Mouse (Mus musculus) lung, embryonic 16.5 days (tissue): Measurements from ENCODE around the gene Tjap1. TPM values are rescaled to one million over a fixed set of nuclear protein-coding genes. Genes with fewer than 3 reads are reported as not detected.
A peak's percentile ranks its signal among the peaks of the same experiment; 100 is the strongest.

ENCODE experiments used
- ATAC-seq: fragments of 200-750 bp; cut with Nextera tagmentation; 2 replicates; pipeline ENCODE4 v1.8.0; 2017; ENCODE audit warnings: low read depth, mild to moderate bottlenecking, moderate library complexity
- H3K27ac ChIP-seq: fragments of 300-500 bp; sonication (generic); 2 replicates; pipeline ENCODE4 v1.5.1; 2014; ENCODE audit warnings: mild to moderate bottlenecking, control low read depth, low read length
- H3K27me3 ChIP-seq: fragments of 300-500 bp; sonication (generic); 2 replicates; pipeline ENCODE4 v1.6.1; 2014; ENCODE audit warnings: low read depth, low read length, mixed read lengths; ENCODE audit not compliant: control insufficient read depth, insufficient read depth
- H3K36me3 ChIP-seq: fragments of 300-500 bp; sonication (generic); 2 replicates; pipeline ENCODE4 v1.6.1; 2014; ENCODE audit warnings: low read length; ENCODE audit not compliant: control insufficient read depth, insufficient read depth
- H3K4me1 ChIP-seq: fragments of 300-500 bp; sonication (generic); replicated peaks from 2 replicates; pipeline ENCODE4 v1.6.1; 2014; ENCODE audit warnings: low read length, mixed read lengths; ENCODE audit not compliant: control insufficient read depth, insufficient read depth
- H3K4me2 ChIP-seq: fragments of 300-500 bp; sonication (generic); 2 replicates; pipeline ENCODE4 v1.6.1; 2014; ENCODE audit warnings: low read depth, low read length, control low read depth
- H3K4me3 ChIP-seq: fragments of 300-500 bp; sonication (generic); 2 replicates; pipeline ENCODE4 v1.5.1; 2014; ENCODE audit warnings: mild to moderate bottlenecking, low read length, control low read depth
- H3K9ac ChIP-seq: fragments of 300-500 bp; sonication (generic); 2 replicates; pipeline ENCODE4 v1.6.1; 2014; ENCODE audit warnings: low read length, control low read depth
- H3K9me3 ChIP-seq: fragments of 300-500 bp; sonication (generic); 2 replicates; pipeline ENCODE4 v1.6.1; 2016; ENCODE audit warnings: low read length; ENCODE audit not compliant: control insufficient read depth
- WGBS: fragments of 180-500 bp; shearing (Covaris S2); extraction: QIAGEN DNeasy Blood & Tissue Kit; methylation state at CpG from one replicate; pipeline ENCODE4 v1.1.7; 2014; 5-methylcytosine and 5-hydroxymethylcytosine counted together
- polyA plus RNA-seq: library from polyadenylated mRNA; unstranded; fragments of >200 nt; fragmentation: Nextera tagmentation; extraction: Ambion mirVana; gene quantifications from 2 replicates; pipeline ENCODE4 v1.2.1, GENCODE M21; 2015

Gene Tjap1
- polyA plus RNA-seq, 1 experiment from 2014 or later, result 39.1 TPM

DNA sequence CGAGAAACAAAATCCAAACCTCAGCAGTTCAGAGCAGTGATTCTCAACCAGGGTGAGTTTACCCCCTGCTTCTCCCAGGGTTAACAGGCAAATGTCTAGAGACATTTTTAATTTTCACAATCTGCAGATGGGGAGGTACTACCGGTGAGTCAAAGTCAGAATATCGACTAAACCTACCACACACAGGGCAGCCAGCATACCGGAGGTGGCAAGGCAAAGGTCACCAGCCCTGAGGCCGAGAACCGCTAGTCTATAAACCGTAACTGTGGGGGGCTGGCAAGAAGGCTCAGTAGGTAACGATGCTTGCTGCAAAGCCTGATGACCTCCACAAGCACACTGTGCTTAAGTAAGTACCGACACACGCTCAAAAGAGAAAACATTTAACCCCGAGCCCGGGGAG, 17.3 kb downstream of the Tjap1 start:
- Histone ChIP-seq H3K9ac (peak overlapping the region; percentile 31; the same call in 1 of the 2 replicates), H3K27ac (peak overlapping the region; percentile 86), H3K9me3 (no peaks in the 10 kb centered on the region), H3K36me3 (peaks cover 24% of the 10 kb centered on the region), H3K27me3 (no peaks in the 10 kb centered on the region), H3K4me1 (peaks cover 19% of the 10 kb centered on the region), H3K4me2 (no peak overlapping the region), H3K4me3 (no peak overlapping the region)
- WGBS, result 80% methylated on average over 12 of the region's 12 CpGs
- ATAC-seq, result no peak

DNA sequence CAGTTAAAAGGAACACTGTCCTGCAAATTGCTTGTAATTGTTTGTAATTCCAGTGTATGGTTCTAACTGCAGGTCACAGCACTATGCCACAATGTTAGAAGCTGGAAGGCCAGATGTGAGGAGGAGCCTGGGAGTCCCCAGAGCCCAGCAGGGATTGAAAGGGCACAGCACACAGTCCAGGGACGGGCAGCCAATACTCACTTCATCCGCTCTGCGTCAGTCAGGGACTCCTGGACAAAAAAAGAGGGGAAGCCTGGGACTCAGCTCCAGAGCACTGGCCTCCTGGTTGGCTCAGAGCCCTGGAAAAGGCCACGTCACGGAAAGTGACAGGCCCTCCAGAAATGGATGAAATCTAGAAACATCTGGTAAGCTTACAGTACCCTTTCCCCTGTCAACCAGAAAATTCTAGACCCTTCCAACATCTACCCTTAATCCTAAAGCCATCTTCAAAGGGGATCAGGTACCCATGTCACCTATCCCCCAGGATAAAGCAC, 20.6 kb downstream of the Tjap1 start:
- Histone ChIP-seq H3K27me3 (no peaks in the 10 kb centered on the region), H3K27ac (no peak overlapping the region), H3K9ac (no peak overlapping the region), H3K4me3 (no peak overlapping the region), H3K36me3 (peaks cover 41% of the 10 kb centered on the region), H3K4me1 (peaks cover 10% of the 10 kb centered on the region), H3K9me3 (no peaks in the 10 kb centered on the region), H3K4me2 (no peak overlapping the region)
- ATAC-seq, result no peak
- whole genome bisulfite sequencing, result 87% methylated on average over 5 of the region's 5 CpGs

DNA sequence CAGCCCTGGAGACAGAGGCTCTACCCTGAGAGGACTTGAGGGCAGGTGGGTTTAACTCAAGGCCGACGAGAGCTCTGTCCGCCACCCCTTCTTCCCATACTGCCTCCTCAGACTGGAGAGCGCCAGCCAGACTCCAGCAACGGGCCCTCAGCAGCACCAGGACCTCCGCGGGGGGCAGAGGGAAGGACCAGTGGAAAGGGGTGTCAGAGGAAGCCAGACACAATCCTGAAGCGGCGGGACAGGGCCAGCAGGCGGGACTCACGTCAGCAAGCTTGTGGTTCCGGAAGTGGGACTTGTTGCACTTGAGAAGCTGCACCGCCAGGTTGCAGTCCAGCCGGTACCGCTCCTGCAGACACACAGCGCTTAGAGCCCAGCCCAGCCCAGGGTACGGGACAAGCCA, 23.2 kb downstream of the Tjap1 start:
- no peak for ATAC-seq
- Histone ChIP-seq H3K4me3 (no peak overlapping the region), H3K4me1 (no peaks in the 10 kb centered on the region), H3K36me3 (peaks cover 46% of the 10 kb centered on the region), H3K27ac (no peak overlapping the region), H3K9me3 (peaks cover 5% of the 10 kb centered on the region; the same call in 1 of the 2 replicates), H3K27me3 (peaks cover 7% of the 10 kb centered on the region), H3K9ac (no peak overlapping the region), H3K4me2 (no peak overlapping the region)
- WGBS, result 85% methylated on average over 17 of the region's 17 CpGs

DNA sequence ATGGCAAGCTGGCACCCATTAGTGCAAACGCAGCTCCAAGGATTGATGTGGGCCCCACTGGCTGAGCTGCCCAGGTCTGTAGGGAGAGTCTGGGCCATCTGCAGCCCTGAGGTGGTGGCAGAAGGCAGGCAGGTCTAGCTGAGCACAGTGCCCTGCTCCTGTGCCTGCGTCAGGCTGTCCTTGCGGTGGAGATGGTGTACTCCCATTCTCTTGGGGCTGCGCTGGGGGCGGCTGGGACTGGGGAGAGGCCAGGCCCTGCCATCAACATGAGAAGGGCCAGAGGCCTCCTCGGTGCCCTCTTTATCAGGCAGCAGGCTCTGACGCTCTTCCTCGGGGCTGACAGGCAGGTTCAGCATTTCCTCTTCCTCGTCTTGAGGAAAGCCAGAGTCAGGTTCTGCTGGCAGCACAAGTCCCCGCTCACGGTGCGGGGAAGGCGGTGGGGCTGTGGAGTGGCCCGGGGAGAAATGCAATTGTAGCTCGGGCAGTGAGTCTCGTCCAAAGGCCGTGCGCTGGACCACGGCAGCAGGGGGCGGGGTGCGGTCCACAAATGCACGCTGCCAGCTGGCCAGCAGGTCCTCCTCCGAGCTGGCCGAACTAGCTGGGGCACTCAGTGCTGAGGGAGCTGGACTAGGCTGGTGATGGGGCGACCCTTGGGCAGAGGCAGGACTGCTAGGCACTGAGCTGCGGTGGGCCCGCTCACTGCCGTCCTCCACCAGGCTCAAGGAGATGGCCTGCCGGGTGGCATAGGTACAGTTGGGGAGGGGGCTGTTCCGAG, 24.4 kb downstream of the Tjap1 start:
- Histone ChIP-seq H3K4me3 (no peak overlapping the region), H3K4me2 (no peak overlapping the region), H3K9me3 (peaks cover 5% of the 10 kb centered on the region; the same call in 1 of the 2 replicates), H3K27me3 (peaks cover 16% of the 10 kb centered on the region), H3K36me3 (peaks cover 37% of the 10 kb centered on the region), H3K4me1 (peaks cover under 1% of the 10 kb centered on the region; the same call in 1 of the 2 replicates), H3K27ac (no peak overlapping the region), H3K9ac (no peak overlapping the region)
- no peak for ATAC-seq
- 84% methylated on average over 30 of the region's 30 CpGs for WGBS

DNA sequence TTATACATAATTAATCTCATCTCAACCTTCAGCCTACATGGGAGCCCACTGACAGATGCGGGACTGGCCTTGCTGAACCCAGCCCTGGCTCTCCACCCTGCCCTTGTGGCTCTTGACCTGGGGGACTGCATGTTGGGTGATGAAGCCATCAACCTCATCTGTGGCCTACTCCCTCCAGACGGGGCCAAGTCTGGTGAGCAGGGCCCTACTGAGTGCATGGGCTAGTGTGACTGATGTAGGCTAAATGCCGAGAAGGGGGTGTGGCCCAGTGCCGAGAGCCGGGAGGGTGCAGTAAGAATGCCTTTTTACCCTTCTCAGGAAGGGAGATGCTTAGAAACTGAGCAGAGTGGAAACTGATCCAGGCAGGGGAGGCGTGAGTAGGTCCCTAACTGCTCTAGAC, 27.7 kb downstream of the Tjap1 start:
- Histone ChIP-seq H3K4me2 (no peak overlapping the region), H3K27me3 (peaks cover 16% of the 10 kb centered on the region), H3K9me3 (peaks cover 5% of the 10 kb centered on the region; the same call in 1 of the 2 replicates), H3K4me3 (no peak overlapping the region), H3K27ac (no peak overlapping the region), H3K4me1 (peaks cover 4% of the 10 kb centered on the region; the same call in 1 of the 2 replicates), H3K36me3 (peaks cover 44% of the 10 kb centered on the region), H3K9ac (no peak overlapping the region)
- ATAC-seq, result no peak
- whole genome bisulfite sequencing, result 15% methylated on average over 6 of the region's 6 CpGs

DNA sequence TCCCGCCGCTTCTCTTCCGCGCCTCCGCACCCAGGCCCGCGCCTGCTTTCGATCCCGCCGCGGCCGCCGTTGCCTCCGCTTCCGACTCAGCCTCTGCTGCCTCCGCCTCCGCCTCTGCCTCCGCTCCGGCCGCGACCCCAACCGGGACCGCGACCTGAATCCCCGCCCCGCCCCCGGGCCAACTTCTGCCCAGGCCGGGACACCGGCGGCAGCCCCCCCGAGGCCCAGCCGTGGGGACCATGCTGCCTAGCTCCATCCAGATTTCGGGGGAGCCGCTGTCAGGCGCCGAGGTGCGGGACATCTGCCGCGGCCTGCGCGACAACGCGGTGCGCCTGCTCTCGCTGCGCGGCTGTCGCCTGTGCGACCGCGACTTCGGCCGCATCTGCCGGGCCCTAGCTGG, 28.7 kb downstream of the Tjap1 start:
- under 1% methylated on average over 48 of the region's 54 CpGs for WGBS
- Histone ChIP-seq H3K4me3 (peak overlapping the region; percentile 71), H3K9me3 (peaks cover 5% of the 10 kb centered on the region; the same call in 1 of the 2 replicates), H3K4me2 (peak overlapping the region; percentile 100), H3K9ac (peak overlapping the region; percentile 66), H3K27me3 (peaks cover 16% of the 10 kb centered on the region), H3K27ac (no peak overlapping the region), H3K4me1 (peaks cover 7% of the 10 kb centered on the region), H3K36me3 (peaks cover 40% of the 10 kb centered on the region)
- ATAC-seq, result peak; percentile 43

DNA sequence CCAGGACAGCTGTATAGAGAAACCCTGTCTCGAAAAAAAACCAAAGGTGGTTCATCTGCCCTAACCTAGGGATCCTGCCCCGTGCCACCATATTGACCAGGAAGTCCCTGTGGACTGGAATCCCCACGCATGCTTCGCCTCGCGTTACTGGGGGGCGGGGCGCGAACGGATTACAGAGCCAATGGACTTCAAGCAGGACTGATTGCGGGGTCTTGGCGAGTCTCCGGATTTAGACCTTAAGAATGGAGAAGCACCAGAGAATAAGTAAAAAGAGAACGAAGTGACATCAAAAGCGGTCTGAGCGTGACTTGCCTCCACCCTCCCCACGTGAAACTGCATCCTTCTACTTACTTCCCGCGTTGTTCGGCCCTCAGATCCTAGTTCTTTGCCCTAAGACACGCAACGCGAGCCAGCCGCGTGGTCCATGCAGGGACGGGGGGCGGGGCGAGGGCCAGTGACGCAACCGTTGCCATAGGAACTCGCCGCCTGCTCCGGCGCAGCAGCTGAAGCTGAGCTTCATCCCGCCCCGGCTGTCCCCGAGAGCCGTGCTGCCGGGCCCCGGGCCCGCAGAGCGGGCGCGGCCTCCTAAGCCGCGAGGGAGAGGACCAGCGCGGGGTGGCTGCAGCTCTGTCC, 29.3 kb downstream of the Tjap1 start, which contains the start of gene Lrrc73:
Gene Lrrc73, plus strand, starts transcription at position 80 of the 633 bp plus-strand sequence.
- ATAC-seq, result peak; percentile 87
- Histone ChIP-seq H3K27ac (no peak within 1 kb of the TSS), H3K9me3 (peaks cover 5% of the 10 kb centered on the region; the same call in 1 of the 2 replicates), H3K4me2 (peak within 1 kb of the TSS; percentile 100), H3K36me3 (peaks cover 35% of the 10 kb centered on the region), H3K27me3 (peaks cover 16% of the 10 kb centered on the region), H3K9ac (peak within 1 kb of the TSS; percentile 66), H3K4me3 (peak within 1 kb of the TSS; percentile 71), H3K4me1 (peaks cover 12% of the 10 kb centered on the region)
- WGBS, result 2% methylated on average over 41 of the region's 48 CpGs

DNA sequence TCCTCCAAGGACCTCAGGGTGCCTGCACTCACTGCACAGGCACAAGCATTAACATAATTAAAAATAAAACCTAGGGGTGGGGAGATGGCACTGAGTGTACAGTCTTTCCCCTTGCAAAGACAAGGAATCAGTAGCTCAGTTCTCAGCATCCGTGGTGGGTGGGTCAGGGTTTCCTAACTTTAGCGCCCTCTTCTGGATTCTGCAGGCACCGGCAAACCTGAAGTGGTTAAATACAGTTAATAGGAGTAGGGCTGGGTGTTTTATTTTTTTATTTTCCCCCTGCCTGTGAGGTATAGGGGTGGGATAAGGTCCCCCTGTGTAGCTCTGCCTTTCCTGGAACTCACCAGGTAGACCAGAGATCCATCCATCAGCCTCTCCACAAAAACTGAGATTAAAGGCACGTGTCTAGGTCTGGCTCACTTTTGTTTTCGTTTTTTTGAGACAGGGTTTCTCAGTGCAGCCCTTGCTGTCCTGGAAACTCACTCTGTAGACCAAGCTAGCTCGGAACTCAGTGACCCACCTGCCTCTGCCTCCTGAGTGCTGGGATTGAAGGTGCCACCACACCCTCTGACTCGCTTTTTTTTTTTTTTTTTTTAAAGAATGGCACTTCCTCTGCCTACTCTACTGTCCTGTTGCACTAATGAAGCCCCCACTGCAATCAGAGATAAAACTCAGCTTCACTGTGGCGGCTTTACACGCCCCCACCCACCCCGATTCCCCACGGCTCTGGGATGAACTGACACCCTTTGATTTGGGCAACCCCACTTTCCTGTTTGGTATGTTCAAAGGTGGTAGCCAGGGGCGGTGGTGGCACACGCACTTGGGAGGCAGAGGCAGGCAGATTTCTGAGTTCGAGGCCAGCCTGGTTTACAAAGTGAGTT, 30.0 kb downstream of the Tjap1 start:
- peaks cover 29% of the 10 kb centered on the region for H3K36me3 ChIP-seq
- peaks cover 16% of the 10 kb centered on the region for H3K27me3 ChIP-seq
- peaks cover 13% of the 10 kb centered on the region for H3K4me1 ChIP-seq
- no peak for ATAC-seq
- no peak overlapping the region for H3K27ac ChIP-seq
- peaks cover 5% of the 10 kb centered on the region; the same call in 1 of the 2 replicates for H3K9me3 ChIP-seq
- H3K9ac ChIP-seq, result no peak overlapping the region; the same call in 1 of the 2 replicates
- H3K4me3 ChIP-seq, result no peak overlapping the region
- WGBS, result 52% methylated on average over 14 of the region's 14 CpGs
- H3K4me2 ChIP-seq, result peak overlapping the region; percentile 100
